Mouse (Mus musculus): ENCODE measurements around the gene Nckap5. TPM values are rescaled to one million over a fixed set of nuclear protein-coding genes. Genes with fewer than 3 reads are reported as not detected.

Gene Nckap5
- polyA plus RNA-seq, 1 experiment from 2014 or later = 24.7 TPM

DNA sequence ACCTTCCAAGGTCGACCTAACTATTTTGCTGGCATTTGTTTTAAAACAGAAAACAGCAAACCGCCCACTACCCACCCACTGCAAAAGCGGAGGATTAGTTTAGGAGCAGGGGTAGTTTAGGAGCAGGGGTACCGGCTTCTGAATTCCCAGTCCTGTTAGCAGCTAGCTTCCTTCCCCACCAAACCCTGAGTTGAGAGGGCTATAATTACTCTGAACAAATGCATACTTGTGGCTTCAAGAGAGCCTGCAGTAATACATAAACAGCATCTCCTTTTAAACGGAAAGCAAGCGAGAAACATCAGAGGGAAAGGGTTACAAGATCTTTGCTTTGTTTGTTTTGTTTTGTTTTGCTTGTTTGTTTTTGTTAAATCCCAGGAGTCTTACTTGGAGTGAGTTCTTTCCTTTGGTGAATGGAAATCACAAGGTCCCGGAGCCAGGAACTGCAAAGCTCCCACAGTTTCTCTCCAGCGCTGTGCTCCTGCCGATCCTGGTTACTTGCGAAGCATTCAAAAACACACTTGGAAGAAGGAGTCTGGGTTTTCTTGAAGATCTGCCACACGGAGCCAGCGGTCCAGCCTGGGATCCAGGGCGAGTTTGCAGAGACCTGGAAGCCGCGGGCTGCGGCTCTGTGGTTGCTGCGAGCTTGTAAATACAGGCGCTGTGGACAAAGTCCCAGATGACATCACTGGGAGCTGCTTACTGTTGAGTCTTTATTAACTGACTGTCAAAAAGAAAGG, 92.9 kb downstream of the Nckap5 start:
- H3K4me1 ChIP-seq = peaks cover 21% of the 10 kb centered on the region
- H3K27me3 ChIP-seq = no peaks in the 10 kb centered on the region
- 2% methylated on average over 18 of the region's 18 CpGs for WGBS
- no peaks in the 10 kb centered on the region for H3K9me3 ChIP-seq
- peak overlapping the region; percentile 81 for H3K4me2 ChIP-seq (replicated peaks)
- ATAC-seq (replicated peaks) = peak; percentile 73
- H3K36me3 ChIP-seq = no peaks in the 10 kb centered on the region
- H3K27ac ChIP-seq (replicated peaks) = peak overlapping the region; percentile 59; the same call in 1 of the 2 replicates
- peak overlapping the region; percentile 41 for H3K9ac ChIP-seq (replicated peaks)
- H3K4me3 ChIP-seq = peak overlapping the region; percentile 47

DNA sequence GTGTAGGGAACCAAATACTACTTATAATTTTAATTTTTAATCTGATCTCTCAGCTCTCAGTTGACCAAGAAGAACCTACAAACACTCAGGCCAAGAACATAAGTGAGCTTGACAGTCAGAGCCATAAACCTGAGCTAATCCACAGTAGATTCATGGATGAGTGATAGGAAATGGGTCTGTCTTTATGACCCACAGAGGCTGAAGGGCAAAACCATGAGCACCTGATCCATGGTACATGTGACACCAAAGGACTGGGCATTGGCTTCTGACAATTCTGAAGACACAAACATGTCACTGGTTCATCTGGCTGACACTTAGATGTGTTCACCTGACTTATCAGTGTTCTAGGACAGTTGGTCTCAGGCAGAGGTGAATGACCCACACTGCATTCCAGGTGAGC, 98.9 kb downstream of the Nckap5 start:
- Histone ChIP-seq H3K4me1 (peaks cover 13% of the 10 kb centered on the region), H3K27me3 (no peaks in the 10 kb centered on the region), H3K36me3 (no peaks in the 10 kb centered on the region), H3K4me2 (replicated peaks) (no peak overlapping the region), H3K9me3 (no peaks in the 10 kb centered on the region), H3K27ac (replicated peaks) (no peak overlapping the region), H3K9ac (replicated peaks) (no peak overlapping the region), H3K4me3 (no peak overlapping the region)
- ATAC-seq (replicated peaks) = no peak

DNA sequence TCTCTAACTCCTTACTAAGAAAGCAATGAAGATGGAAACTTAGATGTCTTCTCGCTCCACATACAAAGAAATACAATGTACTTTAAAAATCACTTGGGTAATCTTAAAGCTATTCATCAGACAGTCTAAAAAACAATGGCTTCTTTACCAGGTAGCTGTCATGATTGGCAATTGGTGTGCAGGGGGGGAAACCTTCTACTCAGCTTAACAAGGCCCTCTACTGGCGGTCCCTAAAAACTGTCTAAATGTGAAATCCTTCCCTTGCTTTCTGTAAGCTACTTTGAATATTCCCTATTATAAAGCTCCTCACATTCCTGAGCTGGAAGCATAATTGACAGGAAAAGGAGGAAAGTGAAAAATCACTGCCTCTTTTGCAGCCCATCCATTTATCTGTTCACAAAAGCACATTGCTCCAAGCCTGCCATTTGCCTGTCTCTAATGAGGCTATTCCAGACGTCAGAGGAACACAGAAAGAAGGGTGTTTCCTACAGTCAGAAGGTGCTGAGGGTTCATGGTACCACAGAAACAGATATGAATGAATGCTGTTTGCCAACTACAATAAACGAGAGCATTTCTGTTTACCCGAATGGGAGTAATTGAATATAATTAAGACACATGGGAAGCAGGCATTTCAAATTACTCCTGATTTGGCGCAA, 104.1 kb downstream of the Nckap5 start:
- Histone ChIP-seq H3K36me3 (no peaks in the 10 kb centered on the region), H3K4me2 (replicated peaks) (no peak overlapping the region), H3K9me3 (no peaks in the 10 kb centered on the region), H3K27me3 (no peaks in the 10 kb centered on the region), H3K4me1 (peaks cover 20% of the 10 kb centered on the region), H3K27ac (replicated peaks) (peak overlapping the region; percentile 51; the same call in 1 of the 2 replicates), H3K9ac (replicated peaks) (no peak overlapping the region), H3K4me3 (no peak overlapping the region)
- 27% methylated on average over 6 of the region's 6 CpGs for WGBS
- peak; percentile 47 for ATAC-seq (replicated peaks)

DNA sequence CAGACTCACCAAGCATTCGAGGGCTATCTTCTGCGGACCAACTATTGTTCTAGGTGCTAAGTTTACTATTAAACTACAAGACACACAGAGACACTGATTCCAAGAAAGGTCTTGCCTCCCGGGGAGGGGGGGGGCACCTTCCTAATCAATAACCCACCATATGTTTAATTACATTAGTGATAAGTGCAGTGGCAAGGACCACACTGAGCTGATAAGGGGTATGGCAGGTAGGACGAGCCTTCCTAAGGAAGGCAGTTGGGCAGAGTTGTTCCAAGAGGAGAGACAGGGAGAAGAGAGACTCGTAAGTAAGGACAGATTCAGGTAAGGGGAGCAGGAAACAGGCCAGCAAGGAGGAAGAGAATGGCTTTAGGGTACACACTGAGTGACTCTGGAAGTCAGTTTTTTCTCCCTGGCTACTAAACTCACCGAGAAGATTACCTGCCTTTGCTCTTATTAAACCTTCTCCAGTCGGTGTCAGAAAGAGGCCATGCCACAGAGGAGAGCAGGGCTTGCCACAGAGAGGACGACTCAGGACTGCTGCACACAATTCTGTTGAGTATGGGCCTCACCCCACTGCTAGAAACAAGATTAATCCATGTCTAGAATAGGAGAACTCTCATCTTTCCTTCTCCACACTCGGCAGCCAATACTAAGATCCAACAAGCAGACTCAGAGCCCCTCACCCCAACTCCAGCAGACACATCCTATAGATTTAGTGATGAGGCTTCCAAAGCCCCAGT, 104.8 kb downstream of the Nckap5 start:
- Histone ChIP-seq H3K36me3 (no peaks in the 10 kb centered on the region), H3K4me1 (peaks cover 20% of the 10 kb centered on the region), H3K27me3 (no peaks in the 10 kb centered on the region), H3K9ac (replicated peaks) (no peak overlapping the region), H3K9me3 (no peaks in the 10 kb centered on the region), H3K4me3 (no peak overlapping the region), H3K4me2 (replicated peaks) (no peak overlapping the region), H3K27ac (replicated peaks) (peak overlapping the region; percentile 44; the same call in 1 of the 2 replicates)
- WGBS = 75% methylated on average over 9 of the region's 9 CpGs
- ATAC-seq (replicated peaks) = peak; percentile 44; the same call in 1 of the 2 replicates

DNA sequence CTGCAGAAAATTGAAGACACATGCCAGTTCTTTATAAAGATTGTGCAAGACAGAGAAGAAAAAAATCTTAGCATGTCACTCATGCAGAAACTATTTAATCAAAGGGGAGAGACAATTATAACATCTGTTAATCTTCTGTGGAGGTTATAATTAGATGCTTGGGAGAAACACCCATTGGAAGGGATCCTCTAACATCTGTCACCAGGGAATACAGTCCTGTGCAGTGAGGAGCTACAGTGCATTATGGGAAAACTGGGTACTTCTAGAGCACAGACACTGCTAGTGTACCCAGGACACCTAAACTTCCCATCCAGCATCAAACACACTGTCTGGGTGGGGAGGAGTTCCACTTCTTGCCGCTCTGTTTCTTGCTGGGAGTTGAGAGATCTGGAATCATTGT, 108.7 kb downstream of the Nckap5 start:
- 65% methylated on average over 1 of the region's 1 CpGs for whole genome bisulfite sequencing
- Histone ChIP-seq H3K27ac (replicated peaks) (no peak overlapping the region), H3K9me3 (no peaks in the 10 kb centered on the region), H3K9ac (replicated peaks) (no peak overlapping the region), H3K36me3 (no peaks in the 10 kb centered on the region), H3K4me1 (peaks cover 11% of the 10 kb centered on the region), H3K4me2 (replicated peaks) (no peak overlapping the region), H3K27me3 (no peaks in the 10 kb centered on the region), H3K4me3 (no peak overlapping the region)
- peak; percentile 73 for ATAC-seq (replicated peaks)

DNA sequence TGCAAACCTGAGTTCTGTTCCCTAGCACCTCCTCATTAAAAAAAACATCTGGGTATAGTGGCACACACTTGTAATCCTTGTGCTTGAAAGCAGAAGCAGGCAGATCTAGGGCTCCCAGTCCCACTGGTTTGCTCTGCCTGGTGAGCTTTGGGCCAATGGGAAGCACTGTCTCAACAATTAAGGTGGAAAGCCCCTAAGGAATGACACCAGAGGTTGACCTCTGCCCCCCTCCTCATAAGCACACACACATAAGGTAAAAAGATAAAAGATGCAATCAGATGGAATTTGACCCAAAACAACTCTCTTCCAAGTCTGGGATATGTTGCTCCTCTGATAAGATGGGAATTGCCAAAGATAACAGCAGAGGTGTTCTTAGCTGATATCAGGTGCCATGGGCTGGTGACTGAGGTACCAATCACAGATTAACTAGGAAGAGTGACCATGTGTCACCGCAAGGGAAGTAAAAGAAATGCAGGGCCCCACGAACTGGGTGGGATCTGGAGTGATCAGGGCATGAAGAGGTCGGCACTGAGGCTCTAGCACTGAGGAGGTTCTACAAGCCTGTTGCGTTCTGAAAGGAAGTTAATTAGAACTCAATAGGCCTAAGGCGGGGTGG, 110.8 kb downstream of the Nckap5 start:
- no peaks in the 10 kb centered on the region for H3K9me3 ChIP-seq
- 67% methylated on average over 5 of the region's 5 CpGs for WGBS
- no peak for ATAC-seq (replicated peaks)
- H3K4me3 ChIP-seq = no peak overlapping the region
- H3K4me2 ChIP-seq (replicated peaks) = no peak overlapping the region
- H3K27ac ChIP-seq (replicated peaks) = no peak overlapping the region
- no peak overlapping the region for H3K9ac ChIP-seq (replicated peaks)
- no peaks in the 10 kb centered on the region for H3K36me3 ChIP-seq
- H3K27me3 ChIP-seq = no peaks in the 10 kb centered on the region
- H3K4me1 ChIP-seq = no peaks in the 10 kb centered on the region

DNA sequence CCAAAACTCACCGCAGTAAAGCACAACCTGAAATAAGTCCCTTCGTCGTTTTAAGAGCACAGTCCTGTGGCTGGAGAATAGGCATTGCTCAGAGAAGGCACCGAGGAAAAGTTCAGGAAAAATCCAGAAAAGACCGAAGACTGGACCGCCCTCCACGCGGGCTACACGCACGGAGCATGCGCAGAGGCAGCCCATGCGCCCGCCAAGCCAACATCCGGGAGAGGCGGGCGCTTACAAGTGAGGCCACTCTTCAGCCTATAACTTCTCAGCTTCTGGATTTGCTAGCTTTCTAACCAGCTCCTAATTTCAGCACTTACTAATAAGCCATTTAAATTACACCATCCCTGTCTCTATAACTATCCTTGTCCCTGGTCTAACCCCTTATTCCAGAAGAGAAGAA, 124.0 kb downstream of the Nckap5 start:
- H3K4me2 ChIP-seq (replicated peaks) = no peak overlapping the region
- H3K9me3 ChIP-seq = no peaks in the 10 kb centered on the region
- no peaks in the 10 kb centered on the region for H3K27me3 ChIP-seq
- H3K27ac ChIP-seq (replicated peaks) = no peak overlapping the region
- no peaks in the 10 kb centered on the region for H3K36me3 ChIP-seq
- H3K9ac ChIP-seq (replicated peaks) = no peak overlapping the region
- no peak for ATAC-seq (replicated peaks)
- H3K4me1 ChIP-seq = no peaks in the 10 kb centered on the region
- WGBS = 96% methylated on average over 16 of the region's 16 CpGs
- no peak overlapping the region for H3K4me3 ChIP-seq

DNA sequence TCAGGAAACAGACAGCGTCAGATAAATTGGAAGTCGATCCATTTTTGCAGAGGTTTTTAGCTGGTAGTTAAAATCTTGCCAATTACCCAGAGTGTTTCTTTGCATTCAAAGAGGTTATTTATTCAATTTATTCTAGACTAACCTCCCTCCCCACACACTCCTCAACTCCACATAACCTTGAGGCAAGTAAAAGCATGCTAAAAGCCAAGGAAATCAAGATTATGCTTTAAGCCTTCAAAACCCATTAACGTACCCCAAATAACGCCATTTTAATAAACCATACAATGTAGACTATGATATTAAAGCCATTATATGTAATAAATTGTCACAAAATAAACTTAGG, 129.7 kb downstream of the Nckap5 start:
- Histone ChIP-seq H3K4me1 (peaks cover 11% of the 10 kb centered on the region), H3K9me3 (no peaks in the 10 kb centered on the region), H3K9ac (replicated peaks) (no peak overlapping the region), H3K4me2 (replicated peaks) (peak overlapping the region; percentile 18), H3K27me3 (no peaks in the 10 kb centered on the region), H3K27ac (replicated peaks) (peak overlapping the region; percentile 71), H3K36me3 (no peaks in the 10 kb centered on the region), H3K4me3 (no peak overlapping the region)
- 42% methylated on average over 4 of the region's 4 CpGs for WGBS
- 0 out of 2 replicates have a peak, but pooled peaks have one; percentile 22 for ATAC-seq (replicated peaks)

DNA sequence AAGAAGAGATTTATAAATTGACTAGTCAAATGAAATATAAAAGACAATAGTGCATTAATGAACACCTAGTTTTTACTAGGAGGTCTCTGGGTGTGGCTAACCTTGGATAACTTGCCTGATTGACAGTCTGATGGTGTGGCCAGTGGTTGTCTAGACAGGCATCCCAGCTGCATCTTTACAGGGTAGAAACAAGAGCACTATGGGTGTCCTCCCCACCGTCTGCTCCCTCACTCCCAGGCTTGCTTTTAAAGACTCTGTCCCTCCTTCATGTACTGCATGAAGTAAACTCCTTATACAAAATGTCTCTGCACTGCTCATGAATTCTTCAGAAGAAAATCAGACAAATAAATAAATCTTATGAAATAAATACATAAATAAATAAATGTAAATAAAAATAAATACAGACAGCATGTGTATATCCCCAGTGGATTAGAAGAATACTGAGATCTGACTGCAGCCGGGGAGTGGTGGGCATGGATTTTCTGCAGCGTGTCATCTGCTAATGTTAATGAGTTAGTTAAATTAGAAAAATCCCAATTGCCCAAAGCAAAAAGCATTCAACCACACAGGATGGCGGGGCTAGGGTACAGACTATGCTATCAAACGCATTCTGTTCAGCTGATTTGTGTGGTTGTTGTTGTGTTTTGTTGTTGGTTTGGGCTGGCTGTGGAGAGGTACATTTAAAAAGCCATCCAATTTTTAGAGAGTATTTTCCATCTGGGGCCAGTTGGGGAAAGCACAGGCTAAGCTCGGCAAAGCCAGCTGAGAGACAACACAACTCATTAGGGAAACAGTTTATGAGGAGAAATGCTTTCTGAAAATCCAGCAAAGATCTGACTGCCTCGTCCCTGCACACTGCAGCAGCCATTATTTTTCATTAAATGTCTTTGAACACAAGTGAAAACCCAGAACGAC, 130.3 kb downstream of the Nckap5 start:
- Histone ChIP-seq H3K4me2 (replicated peaks) (peak overlapping the region; percentile 18), H3K9ac (replicated peaks) (no peak overlapping the region), H3K27me3 (no peaks in the 10 kb centered on the region), H3K36me3 (no peaks in the 10 kb centered on the region), H3K4me3 (no peak overlapping the region), H3K27ac (replicated peaks) (peak overlapping the region; percentile 71), H3K9me3 (no peaks in the 10 kb centered on the region), H3K4me1 (peaks cover 11% of the 10 kb centered on the region)
- ATAC-seq (replicated peaks) = peak; percentile 76
- WGBS = 15% methylated on average over 8 of the region's 8 CpGs

DNA sequence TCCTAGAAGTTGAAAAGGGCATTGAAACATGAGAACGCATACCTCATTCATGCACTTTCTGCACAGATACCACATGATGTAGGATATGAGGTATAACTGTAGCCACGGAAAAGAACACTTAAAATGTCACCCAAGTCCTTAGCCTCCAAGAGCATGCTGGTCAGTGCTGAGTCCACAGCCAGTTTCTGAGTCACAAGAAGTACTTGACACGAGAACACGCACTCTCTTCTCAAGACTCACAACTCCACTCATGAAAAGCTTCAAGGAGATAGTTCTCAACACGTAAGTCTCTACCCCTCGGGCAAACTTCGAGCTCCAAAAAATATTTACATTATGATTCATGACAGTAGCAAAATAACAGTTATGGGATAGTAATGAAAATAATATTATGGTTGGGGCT, 137.0 kb downstream of the Nckap5 start:
- no peak overlapping the region for H3K4me3 ChIP-seq
- H3K4me1 ChIP-seq = peaks cover 9% of the 10 kb centered on the region
- H3K9me3 ChIP-seq = no peaks in the 10 kb centered on the region
- no peak for ATAC-seq (replicated peaks)
- no peak overlapping the region for H3K4me2 ChIP-seq (replicated peaks)
- H3K27me3 ChIP-seq = no peaks in the 10 kb centered on the region
- H3K9ac ChIP-seq (replicated peaks) = no peak overlapping the region
- WGBS = 92% methylated on average over 7 of the region's 7 CpGs
- H3K27ac ChIP-seq (replicated peaks) = no peak overlapping the region
- no peaks in the 10 kb centered on the region for H3K36me3 ChIP-seq

DNA sequence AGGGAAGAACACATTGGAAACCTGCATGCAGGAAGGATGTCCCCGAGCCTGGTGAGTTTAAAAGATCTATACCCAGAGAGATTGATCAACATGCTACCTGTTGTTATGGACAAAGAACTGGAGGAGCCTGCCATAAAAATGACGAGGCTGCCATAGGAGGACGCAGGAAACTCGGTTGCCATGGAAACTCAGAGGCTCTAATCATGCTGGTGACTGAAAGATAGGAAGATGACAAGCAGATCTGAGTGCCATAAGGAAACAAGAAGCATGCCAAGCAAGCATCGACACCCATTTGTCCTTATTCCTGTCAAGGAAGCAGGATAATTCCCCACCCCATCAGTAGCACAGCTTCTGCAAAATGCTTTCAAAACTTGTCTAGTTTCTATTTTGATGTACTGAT, 142.0 kb downstream of the Nckap5 start:
- peaks cover 53% of the 10 kb centered on the region for H3K4me1 ChIP-seq
- no peaks in the 10 kb centered on the region for H3K27me3 ChIP-seq
- 38% methylated on average over 5 of the region's 5 CpGs for WGBS
- no peak for ATAC-seq (replicated peaks)
- peak overlapping the region; percentile 73 for H3K27ac ChIP-seq (replicated peaks)
- no peak overlapping the region for H3K9ac ChIP-seq (replicated peaks)
- no peaks in the 10 kb centered on the region for H3K9me3 ChIP-seq
- no peak overlapping the region for H3K4me3 ChIP-seq
- no peak overlapping the region for H3K4me2 ChIP-seq (replicated peaks)
- no peaks in the 10 kb centered on the region for H3K36me3 ChIP-seq
